Mouse (Mus musculus) midbrain, embryonic 14.5 days (tissue): ENCODE measurements around the gene Serpini2. TPM values are rescaled to one million over a fixed set of nuclear protein-coding genes. Genes with fewer than 3 reads are reported as not detected.

Experiments used
- ATAC-seq: fragments of 200-750 bp; cut with Nextera tagmentation; 2 replicates; pipeline ENCODE4 v1.8.0; 2017; ENCODE audit warnings: moderate number of reproducible peaks, moderate library complexity; ENCODE audit not compliant: low FRiP score, low TSS enrichment
- DNase-seq: peaks from one replicate; pipeline ENCODE4 v3.0.0-alpha.2; 2015
- H3K27ac ChIP-seq: fragments of 300-500 bp; sonication (generic); replicated peaks from 2 replicates; pipeline ENCODE4 v1.5.1; 2014; ENCODE audit warnings: mild to moderate bottlenecking, low read depth, low read length, moderate library complexity
- H3K27me3 ChIP-seq: fragments of 300-500 bp; sonication (generic); 2 replicates; pipeline ENCODE4 v1.6.1; 2014; ENCODE audit warnings: low read length, control low read depth, mixed read lengths; ENCODE audit not compliant: control insufficient read depth, insufficient read depth
- H3K36me3 ChIP-seq: fragments of 300-500 bp; sonication (generic); 2 replicates; pipeline ENCODE4 v1.6.1; 2014; ENCODE audit warnings: low read length, control low read depth; ENCODE audit not compliant: control insufficient read depth, insufficient read depth
- H3K4me1 ChIP-seq: fragments of 300-500 bp; sonication (generic); 2 replicates; pipeline ENCODE4 v1.6.1; 2014; ENCODE audit warnings: mild to moderate bottlenecking, antibody characterized with exemption, low read length, control low read depth; ENCODE audit not compliant: control insufficient read depth, insufficient read depth
- H3K4me2 ChIP-seq: fragments of 300-500 bp; sonication (generic); 2 replicates; pipeline ENCODE4 v1.6.1; 2014; ENCODE audit warnings: mild to moderate bottlenecking, low read length, moderate library complexity
- H3K4me3 ChIP-seq: fragments of 300-500 bp; sonication (generic); replicated peaks from 2 replicates; pipeline ENCODE4 v1.5.1; 2014; ENCODE audit warnings: low read depth, low read length
- H3K9ac ChIP-seq: fragments of 300-500 bp; sonication (generic); replicated peaks from 2 replicates; pipeline ENCODE4 v1.6.1; 2014; ENCODE audit warnings: mild to moderate bottlenecking, low read length, moderate library complexity
- H3K9me3 ChIP-seq: fragments of 300-500 bp; sonication (generic); 2 replicates; pipeline ENCODE4 v1.6.1; 2016; ENCODE audit warnings: low read length, control low read depth, mixed read lengths; ENCODE audit not compliant: control insufficient read depth
- WGBS: fragments of 180-500 bp; shearing (Covaris S2); extraction: QIAGEN DNeasy Blood & Tissue Kit; methylation state at CpG from one replicate; pipeline ENCODE4 v1.1.7; 2014; 5-methylcytosine and 5-hydroxymethylcytosine counted together
- polyA plus RNA-seq: library from polyadenylated mRNA; unstranded; fragments of >200 nt; fragmentation: Nextera tagmentation; extraction: Ambion mirVana; gene quantifications from 2 replicates; pipeline ENCODE4 v1.2.1, GENCODE M21; 2014

Serpini2 gene
- polyA plus RNA-seq, 1 experiment from 2014 or later: not detected

GRCm38 (mm10) chr3:75293243-75293642, 23.4 kb upstream of the Serpini2 start:
- 90% methylated on average over 2 of the region's 2 CpGs for WGBS
- no peaks in the 10 kb centered on the region for H3K27me3 ChIP-seq
- no peak overlapping the region for H3K9ac ChIP-seq
- no peaks in the 10 kb centered on the region for H3K9me3 ChIP-seq
- H3K4me2 ChIP-seq: no peak overlapping the region
- ATAC-seq (no peak), DNase-seq (no peak)
- H3K4me3 ChIP-seq: no peak overlapping the region
- H3K36me3 ChIP-seq: no peaks in the 10 kb centered on the region
- no peak overlapping the region for H3K27ac ChIP-seq
- H3K4me1 ChIP-seq: peaks cover 12% of the 10 kb centered on the region

GRCm38 (mm10) chr3:75277455-75277854, 7.6 kb upstream of the Serpini2 start:
- WGBS: 87% methylated on average over 4 of the region's 4 CpGs
- H3K9ac ChIP-seq: no peak overlapping the region

GRCm38 (mm10) chr3:75276522-75276921, 6.6 kb upstream of the Serpini2 start:
- Histone ChIP-seq H3K4me1 (no peaks in the 10 kb centered on the region), H3K9me3 (no peaks in the 10 kb centered on the region), H3K27me3 (no peaks in the 10 kb centered on the region), H3K9ac (no peak overlapping the region), H3K36me3 (no peaks in the 10 kb centered on the region), H3K4me3 (no peak overlapping the region), H3K4me2 (no peak overlapping the region), H3K27ac (no peak overlapping the region)
- 79% methylated on average over 3 of the region's 3 CpGs for WGBS
- ATAC-seq: no peak
- DNase-seq: no peak

More at GRCm38 (mm10) chr3:75277455-75277854, 7.6 kb upstream of the Serpini2 start:
- no peaks in the 10 kb centered on the region for H3K36me3 ChIP-seq
- H3K27ac ChIP-seq: no peak overlapping the region
- no peaks in the 10 kb centered on the region for H3K4me1 ChIP-seq
- no peak overlapping the region for H3K4me3 ChIP-seq
- no peak overlapping the region for H3K4me2 ChIP-seq
- no peak for ATAC-seq
- DNase-seq: no peak
- H3K27me3 ChIP-seq: no peaks in the 10 kb centered on the region
- H3K9me3 ChIP-seq: no peaks in the 10 kb centered on the region

GRCm38 (mm10) chr3:75275127-75275526, 5.2 kb upstream of the Serpini2 start:
- Histone ChIP-seq H3K4me3 (no peak overlapping the region), H3K36me3 (no peaks in the 10 kb centered on the region), H3K9ac (no peak overlapping the region), H3K27ac (no peak overlapping the region), H3K9me3 (no peaks in the 10 kb centered on the region), H3K4me1 (no peaks in the 10 kb centered on the region), H3K27me3 (no peaks in the 10 kb centered on the region), H3K4me2 (no peak overlapping the region)
- ATAC-seq (no peak), DNase-seq (no peak)

- Histone ChIP-seq H3K9me3 (no peaks in the 10 kb centered on the region), H3K4me3 (no peak overlapping the region), H3K4me2 (no peak overlapping the region), H3K27me3 (no peaks in the 10 kb centered on the region), H3K27ac (no peak overlapping the region), H3K36me3 (no peaks in the 10 kb centered on the region), H3K4me1 (no peaks in the 10 kb centered on the region), H3K9ac (no peak overlapping the region)
- DNase-seq (peak; percentile 5), ATAC-seq (no peak)
Measured at GRCm38 (mm10) chr3:75259356-75259755, 10.5 kb downstream of the Serpini2 start.

- WGBS: 77% methylated on average over 3 of the region's 3 CpGs
- DNase-seq: no peak
- ATAC-seq: no peak
- no peaks in the 10 kb centered on the region for H3K27me3 ChIP-seq
- H3K4me1 ChIP-seq: no peaks in the 10 kb centered on the region
- no peak overlapping the region for H3K27ac ChIP-seq
- no peak overlapping the region for H3K9ac ChIP-seq
- H3K36me3 ChIP-seq: no peaks in the 10 kb centered on the region
- H3K9me3 ChIP-seq: no peaks in the 10 kb centered on the region
- no peak overlapping the region for H3K4me2 ChIP-seq
- H3K4me3 ChIP-seq: no peak overlapping the region
Measured at GRCm38 (mm10) chr3:75219694-75220093, 50.2 kb downstream of the Serpini2 start.

GRCm38 (mm10) chr3:75219211-75219610, 50.7 kb downstream of the Serpini2 start:
- H3K27me3 ChIP-seq: no peaks in the 10 kb centered on the region
- peak; percentile 73; the same call in 1 of the 2 replicates for ATAC-seq
- H3K9me3 ChIP-seq: no peaks in the 10 kb centered on the region
- no peaks in the 10 kb centered on the region for H3K36me3 ChIP-seq
- peak; percentile 82 for DNase-seq
- H3K4me1 ChIP-seq: no peaks in the 10 kb centered on the region
- H3K9ac ChIP-seq: no peak overlapping the region
- no peak overlapping the region for H3K27ac ChIP-seq
- no peak overlapping the region for H3K4me3 ChIP-seq
- H3K4me2 ChIP-seq: no peak overlapping the region
- 8% methylated on average over 1 of the region's 1 CpGs for WGBS

GRCm38 (mm10) chr3:75202808-75203503, 66.9 kb downstream of the Serpini2 start:
- WGBS: 39% methylated on average over 12 of the region's 12 CpGs
- no peak; the same call in 1 of the 2 replicates for ATAC-seq

More at GRCm38 (mm10) chr3:75202808-75203503, 66.9 kb downstream of the Serpini2 start:
- H3K4me1 ChIP-seq: no peaks in the 10 kb centered on the region
- H3K4me2 ChIP-seq: no peak overlapping the region
- no peaks in the 10 kb centered on the region for H3K9me3 ChIP-seq
- no peaks in the 10 kb centered on the region for H3K36me3 ChIP-seq
- H3K4me3 ChIP-seq: no peak overlapping the region
- H3K27me3 ChIP-seq: no peaks in the 10 kb centered on the region
- DNase-seq: peak; percentile 80
- H3K9ac ChIP-seq: no peak overlapping the region
- no peak overlapping the region for H3K27ac ChIP-seq
